Mouse (Mus musculus): ENCODE data around the gene Rora. TPM values are rescaled to one million over a fixed set of nuclear protein-coding genes. Genes with fewer than 3 reads are reported as not detected.

Gene Rora
- polyA plus RNA-seq, 1 experiment, result 4.5 TPM

- Histone ChIP-seq H3K27ac (ENCODE audit: insufficient read depth, low read depth, low read length) (no peak overlapping the region), H3K4me3 (ENCODE audit: low read depth, low read length) (no peak overlapping the region), H3K36me3 (ENCODE audit: control insufficient read depth, insufficient read depth, low read length) (no peaks in the 10 kb centered on the region), H3K4me1 (ENCODE audit: control insufficient read depth, insufficient read depth, insufficient read length, low read length) (no peaks in the 10 kb centered on the region), H3K27me3 (ENCODE audit: control insufficient read depth, insufficient read depth, low read length) (no peaks in the 10 kb centered on the region)
- no peak for TF ChIP-seq CTCF (IDR thresholded peaks at IDR 0.05; ENCODE audit: extremely low read depth, insufficient read length, insufficient replicate concordance, low read depth, low read length)
- TF ChIP-seq POLR2A (IDR thresholded peaks at IDR 0.05; ENCODE audit: low read depth, low read length), result no peak
- WGBS, result 90% methylated on average over 3 of the region's 3 CpGs
These were observed 596.0 kb downstream of the Rora start for GRCm38 (mm10) chr9:69249586-69249985.

- Histone ChIP-seq H3K36me3 (ENCODE audit: control insufficient read depth, insufficient read depth, low read length) (no peaks in the 10 kb centered on the region), H3K4me1 (ENCODE audit: control insufficient read depth, insufficient read depth, insufficient read length, low read length) (no peaks in the 10 kb centered on the region), H3K4me3 (ENCODE audit: low read depth, low read length) (no peak overlapping the region), H3K27ac (ENCODE audit: insufficient read depth, low read depth, low read length) (no peak overlapping the region), H3K27me3 (ENCODE audit: control insufficient read depth, insufficient read depth, low read length) (no peaks in the 10 kb centered on the region)
- 88% methylated on average over 8 of the region's 8 CpGs for WGBS
- TF ChIP-seq CTCF (IDR thresholded peaks at IDR 0.05; ENCODE audit: extremely low read depth, insufficient read length, insufficient replicate concordance, low read depth, low read length) (no peak), POLR2A (IDR thresholded peaks at IDR 0.05; ENCODE audit: low read depth, low read length) (no peak)
These were observed 596.7 kb downstream of the Rora start for GRCm38 (mm10) chr9:69250326-69250725.

- no peak overlapping the region for H3K27ac ChIP-seq (ENCODE audit: insufficient read depth, low read depth, low read length)
- H3K4me3 ChIP-seq (ENCODE audit: low read depth, low read length), result no peak overlapping the region
- TF ChIP-seq CTCF (IDR thresholded peaks at IDR 0.05; ENCODE audit: extremely low read depth, insufficient read length, insufficient replicate concordance, low read depth, low read length), result no peak
- TF ChIP-seq POLR2A (IDR thresholded peaks at IDR 0.05; ENCODE audit: low read depth, low read length), result no peak
- no peaks in the 10 kb centered on the region for H3K4me1 ChIP-seq (ENCODE audit: control insufficient read depth, insufficient read depth, insufficient read length, low read length)
- H3K36me3 ChIP-seq (ENCODE audit: control insufficient read depth, insufficient read depth, low read length), result no peaks in the 10 kb centered on the region
- no peaks in the 10 kb centered on the region for H3K27me3 ChIP-seq (ENCODE audit: control insufficient read depth, insufficient read depth, low read length)
- WGBS, result 86% methylated on average over 5 of the region's 5 CpGs
These were observed 604.9 kb downstream of the Rora start for GRCm38 (mm10) chr9:69258506-69258905.

GRCm38 (mm10) chr9:69259382-69259781 is 605.8 kb downstream of the Rora start:
- no peaks in the 10 kb centered on the region for H3K4me1 ChIP-seq (ENCODE audit: control insufficient read depth, insufficient read depth, insufficient read length, low read length)
- no peak overlapping the region for H3K4me3 ChIP-seq (ENCODE audit: low read depth, low read length)
- H3K27ac ChIP-seq (ENCODE audit: insufficient read depth, low read depth, low read length), result no peak overlapping the region
- H3K36me3 ChIP-seq (ENCODE audit: control insufficient read depth, insufficient read depth, low read length), result no peaks in the 10 kb centered on the region
- no peak for TF ChIP-seq POLR2A (IDR thresholded peaks at IDR 0.05; ENCODE audit: low read depth, low read length)
- TF ChIP-seq CTCF (IDR thresholded peaks at IDR 0.05; ENCODE audit: extremely low read depth, insufficient read length, insufficient replicate concordance, low read depth, low read length), result no peak
- no peaks in the 10 kb centered on the region for H3K27me3 ChIP-seq (ENCODE audit: control insufficient read depth, insufficient read depth, low read length)
- 14% methylated on average over 9 of the region's 9 CpGs for WGBS

GRCm38 (mm10) chr9:69265151-69265550 is 611.6 kb downstream of the Rora start:
- Histone ChIP-seq H3K36me3 (ENCODE audit: control insufficient read depth, insufficient read depth, low read length) (no peaks in the 10 kb centered on the region), H3K27ac (ENCODE audit: insufficient read depth, low read depth, low read length) (no peak overlapping the region), H3K27me3 (ENCODE audit: control insufficient read depth, insufficient read depth, low read length) (no peaks in the 10 kb centered on the region), H3K4me3 (ENCODE audit: low read depth, low read length) (no peak overlapping the region), H3K4me1 (ENCODE audit: control insufficient read depth, insufficient read depth, insufficient read length, low read length) (no peaks in the 10 kb centered on the region)
- no peak for TF ChIP-seq CTCF (IDR thresholded peaks at IDR 0.05; ENCODE audit: extremely low read depth, insufficient read length, insufficient replicate concordance, low read depth, low read length)
- no peak for TF ChIP-seq POLR2A (IDR thresholded peaks at IDR 0.05; ENCODE audit: low read depth, low read length)
- 66% methylated on average over 7 of the region's 7 CpGs for WGBS

GRCm38 (mm10) chr9:69270374-69270773 is 616.8 kb downstream of the Rora start:
- WGBS, result 78% methylated on average over 8 of the region's 8 CpGs
- TF ChIP-seq CTCF (IDR thresholded peaks at IDR 0.05; ENCODE audit: extremely low read depth, insufficient read length, insufficient replicate concordance, low read depth, low read length) (no peak), POLR2A (IDR thresholded peaks at IDR 0.05; ENCODE audit: low read depth, low read length) (no peak)
- Histone ChIP-seq H3K4me1 (ENCODE audit: control insufficient read depth, insufficient read depth, insufficient read length, low read length) (no peaks in the 10 kb centered on the region), H3K36me3 (ENCODE audit: control insufficient read depth, insufficient read depth, low read length) (no peaks in the 10 kb centered on the region), H3K27ac (ENCODE audit: insufficient read depth, low read depth, low read length) (no peak overlapping the region), H3K27me3 (ENCODE audit: control insufficient read depth, insufficient read depth, low read length) (no peaks in the 10 kb centered on the region), H3K4me3 (ENCODE audit: low read depth, low read length) (no peak overlapping the region)

GRCm38 (mm10) chr9:69270931-69271330 is 617.3 kb downstream of the Rora start:
- H3K4me1 ChIP-seq (ENCODE audit: control insufficient read depth, insufficient read depth, insufficient read length, low read length), result no peaks in the 10 kb centered on the region
- no peaks in the 10 kb centered on the region for H3K27me3 ChIP-seq (ENCODE audit: control insufficient read depth, insufficient read depth, low read length)
- TF ChIP-seq CTCF (IDR thresholded peaks at IDR 0.05; ENCODE audit: extremely low read depth, insufficient read length, insufficient replicate concordance, low read depth, low read length), result no peak
- no peak for TF ChIP-seq POLR2A (IDR thresholded peaks at IDR 0.05; ENCODE audit: low read depth, low read length)
- H3K36me3 ChIP-seq (ENCODE audit: control insufficient read depth, insufficient read depth, low read length), result no peaks in the 10 kb centered on the region
- no peak overlapping the region for H3K27ac ChIP-seq (ENCODE audit: insufficient read depth, low read depth, low read length)
- 65% methylated on average over 7 of the region's 7 CpGs for WGBS
- no peak overlapping the region for H3K4me3 ChIP-seq (ENCODE audit: low read depth, low read length)

GRCm38 (mm10) chr9:69272884-69273283 is 619.3 kb downstream of the Rora start:
- Histone ChIP-seq H3K27me3 (ENCODE audit: control insufficient read depth, insufficient read depth, low read length) (no peaks in the 10 kb centered on the region), H3K4me1 (ENCODE audit: control insufficient read depth, insufficient read depth, insufficient read length, low read length) (no peaks in the 10 kb centered on the region), H3K36me3 (ENCODE audit: control insufficient read depth, insufficient read depth, low read length) (no peaks in the 10 kb centered on the region), H3K4me3 (ENCODE audit: low read depth, low read length) (no peak overlapping the region), H3K27ac (ENCODE audit: insufficient read depth, low read depth, low read length) (no peak overlapping the region)
- no peak for TF ChIP-seq POLR2A (IDR thresholded peaks at IDR 0.05; ENCODE audit: low read depth, low read length)
- WGBS, result 71% methylated on average over 9 of the region's 9 CpGs
